Mouse (Mus musculus) neural tube, embryonic 12.5 days (tissue): ENCODE measurements around the gene Gstt3. TPM values are rescaled to one million over a fixed set of nuclear protein-coding genes. Genes with fewer than 3 reads are reported as not detected.

Experiments
- ATAC-seq: fragments of 200-750 bp; cut with Nextera tagmentation; 2 replicates; pipeline ENCODE4 v1.8.0; 2017; ENCODE audit warnings: low read depth, mild to moderate bottlenecking, moderate TSS enrichment, moderate library complexity; ENCODE audit not compliant: low FRiP score
- H3K27ac ChIP-seq: fragments of 300-500 bp; sonication (generic); 2 replicates; pipeline ENCODE4 v1.5.1; 2016
- H3K27me3 ChIP-seq: fragments of 300-500 bp; sonication (generic); replicated peaks from 2 replicates; pipeline ENCODE4 v1.6.1; 2016; ENCODE audit warnings: mild to moderate bottlenecking
- H3K36me3 ChIP-seq: fragments of 300-500 bp; sonication (generic); 2 replicates; pipeline ENCODE4 v1.6.1; 2016; ENCODE audit warnings: mild to moderate bottlenecking
- H3K4me1 ChIP-seq: fragments of 300-500 bp; sonication (generic); 2 replicates; pipeline ENCODE4 v1.6.1; 2016
- H3K4me2 ChIP-seq: fragments of 300-500 bp; sonication (generic); replicated peaks from 2 replicates; pipeline ENCODE4 v1.6.1; 2016; ENCODE audit warnings: mild to moderate bottlenecking
- H3K4me3 ChIP-seq: fragments of 300-500 bp; sonication (generic); 2 replicates; pipeline ENCODE4 v1.5.1; 2016
- H3K9ac ChIP-seq: fragments of 300-500 bp; sonication (generic); 2 replicates; pipeline ENCODE4 v1.6.1; 2016; ENCODE audit warnings: mild to moderate bottlenecking
- H3K9me3 ChIP-seq: fragments of 300-500 bp; sonication (generic); 2 replicates; pipeline ENCODE4 v1.6.1; 2016; ENCODE audit warnings: mild to moderate bottlenecking
- WGBS: fragments of 180-500 bp; shearing (Covaris S2); methylation state at CpG from one replicate; pipeline ENCODE4 v1.1.7; 2016; 5-methylcytosine and 5-hydroxymethylcytosine counted together
- polyA plus RNA-seq: library from polyadenylated mRNA; unstranded; fragments of >200 nt; fragmentation: Nextera tagmentation; extraction: Ambion mirVana; gene quantifications from 2 replicates; pipeline ENCODE4 v1.2.1, GENCODE M21; 2016

The Gstt3 gene
- polyA plus RNA-seq, 1 experiment from 2014 or later: 1.8 TPM

- no peaks in the 10 kb centered on the region for H3K36me3 ChIP-seq
- H3K9me3 ChIP-seq: no peaks in the 10 kb centered on the region
- peak within 1 kb of the TSS; percentile 77 for H3K4me2 ChIP-seq
- peak within 1 kb of the TSS; percentile 39 for H3K4me3 ChIP-seq
- WGBS: 2% methylated on average over 18 of the region's 18 CpGs
- no peak within 1 kb of the TSS for H3K27ac ChIP-seq
- H3K9ac ChIP-seq: peak within 1 kb of the TSS; percentile 45
- ATAC-seq: 0 out of 2 replicates have a peak, but pooled peaks have one; percentile 29
- H3K27me3 ChIP-seq: 0 out of 2 replicates have a peak, but pooled peaks cover 6% of the 10 kb centered on the region
- peaks cover 17% of the 10 kb centered on the region for H3K4me1 ChIP-seq
These were observed 17.0 kb upstream of the Gstt3 start, which contains the start of gene Gstt1 for GRCm38 (mm10) chr10:75798176-75798696. Gene Gstt1, minus strand, starts transcription at chr10:75798584.

GRCm38 (mm10) chr10:75797619-75798175 is 16.5 kb upstream of the Gstt3 start:
- Histone ChIP-seq H3K27ac (no peak overlapping the region), H3K4me3 (peak overlapping the region; percentile 39), H3K4me2 (peak overlapping the region; percentile 77), H3K9ac (peak overlapping the region; percentile 45), H3K27me3 (0 out of 2 replicates have a peak, but pooled peaks cover 6% of the 10 kb centered on the region), H3K36me3 (no peaks in the 10 kb centered on the region), H3K9me3 (no peaks in the 10 kb centered on the region), H3K4me1 (peaks cover 17% of the 10 kb centered on the region)
- 2% methylated on average over 12 of the region's 12 CpGs for WGBS
- ATAC-seq: peak; percentile 56; the same call in 1 of the 2 replicates

GRCm38 (mm10) chr10:75796731-75797516 is 15.7 kb upstream of the Gstt3 start:
- H3K4me3 ChIP-seq: peak overlapping the region; percentile 39
- no peak for ATAC-seq
- H3K27me3 ChIP-seq: 0 out of 2 replicates have a peak, but pooled peaks cover 6% of the 10 kb centered on the region
- WGBS: 50% methylated on average over 11 of the region's 11 CpGs
- no peak overlapping the region for H3K27ac ChIP-seq
- H3K36me3 ChIP-seq: no peaks in the 10 kb centered on the region
- H3K9ac ChIP-seq: no peak overlapping the region
- no peaks in the 10 kb centered on the region for H3K9me3 ChIP-seq
- H3K4me2 ChIP-seq: peak overlapping the region; percentile 77
- H3K4me1 ChIP-seq: peaks cover 17% of the 10 kb centered on the region

- Histone ChIP-seq H3K4me2 (no peak overlapping the region), H3K9me3 (no peaks in the 10 kb centered on the region), H3K9ac (no peak overlapping the region), H3K27ac (no peak overlapping the region), H3K4me1 (peaks cover 17% of the 10 kb centered on the region), H3K4me3 (no peak overlapping the region), H3K27me3 (0 out of 2 replicates have a peak, but pooled peaks cover 6% of the 10 kb centered on the region), H3K36me3 (no peaks in the 10 kb centered on the region)
- WGBS: 41% methylated on average over 3 of the region's 3 CpGs
- ATAC-seq: no peak
These were observed 13.7 kb upstream of the Gstt3 start for GRCm38 (mm10) chr10:75794880-75795279.

GRCm38 (mm10) chr10:75790773-75791172 is 9.6 kb upstream of the Gstt3 start:
- Histone ChIP-seq H3K4me3 (no peak overlapping the region), H3K9ac (no peak overlapping the region), H3K27me3 (no peaks in the 10 kb centered on the region), H3K36me3 (no peaks in the 10 kb centered on the region), H3K4me2 (no peak overlapping the region), H3K9me3 (no peaks in the 10 kb centered on the region), H3K4me1 (peaks cover 3% of the 10 kb centered on the region; the same call in 1 of the 2 replicates), H3K27ac (no peak overlapping the region)
- WGBS: 25% methylated on average over 7 of the region's 7 CpGs
- no peak for ATAC-seq

- Histone ChIP-seq H3K27ac (no peak overlapping the region), H3K36me3 (no peaks in the 10 kb centered on the region), H3K9me3 (no peaks in the 10 kb centered on the region), H3K4me1 (peaks cover 1% of the 10 kb centered on the region; the same call in 1 of the 2 replicates), H3K4me3 (no peak overlapping the region), H3K9ac (no peak overlapping the region), H3K4me2 (no peak overlapping the region), H3K27me3 (no peaks in the 10 kb centered on the region)
- WGBS: 89% methylated on average over 5 of the region's 5 CpGs
- no peak for ATAC-seq
These were observed 8.6 kb upstream of the Gstt3 start for GRCm38 (mm10) chr10:75789841-75790240.

- H3K4me1 ChIP-seq: no peaks in the 10 kb centered on the region
- WGBS: 80% methylated on average over 6 of the region's 6 CpGs
- H3K4me3 ChIP-seq: no peak overlapping the region
These were observed 8.0 kb upstream of the Gstt3 start for GRCm38 (mm10) chr10:75789081-75789735.

GRCm38 (mm10) chr10:75788277-75788676 is 7.1 kb upstream of the Gstt3 start:
- Histone ChIP-seq H3K4me2 (no peak overlapping the region), H3K9ac (no peak overlapping the region), H3K4me1 (no peaks in the 10 kb centered on the region), H3K9me3 (no peaks in the 10 kb centered on the region), H3K27me3 (no peaks in the 10 kb centered on the region), H3K4me3 (no peak overlapping the region), H3K36me3 (no peaks in the 10 kb centered on the region), H3K27ac (no peak overlapping the region)
- ATAC-seq: no peak
- WGBS: 92% methylated on average over 8 of the region's 8 CpGs

More at GRCm38 (mm10) chr10:75789081-75789735, 8.0 kb upstream of the Gstt3 start:
- no peaks in the 10 kb centered on the region for H3K9me3 ChIP-seq
- no peaks in the 10 kb centered on the region for H3K27me3 ChIP-seq
- H3K4me2 ChIP-seq: no peak overlapping the region
- ATAC-seq: no peak
- no peak overlapping the region for H3K27ac ChIP-seq
- no peak overlapping the region for H3K9ac ChIP-seq
- no peaks in the 10 kb centered on the region for H3K36me3 ChIP-seq

- peaks cover 14% of the 10 kb centered on the region for H3K27me3 ChIP-seq
- H3K4me3 ChIP-seq: no peak overlapping the region
- no peak overlapping the region for H3K9ac ChIP-seq
- WGBS: 81% methylated on average over 1 of the region's 1 CpGs
- H3K27ac ChIP-seq: no peak overlapping the region
- ATAC-seq: no peak
- H3K9me3 ChIP-seq: no peaks in the 10 kb centered on the region
- H3K36me3 ChIP-seq: no peaks in the 10 kb centered on the region
- H3K4me1 ChIP-seq: peaks cover 5% of the 10 kb centered on the region; the same call in 1 of the 2 replicates
- no peak overlapping the region for H3K4me2 ChIP-seq
These were observed 4.2 kb upstream of the Gstt3 start for GRCm38 (mm10) chr10:75785442-75785841.

GRCm38 (mm10) chr10:75779206-75780174 is 1.7 kb downstream of the Gstt3 start:
- peaks cover 28% of the 10 kb centered on the region for H3K27me3 ChIP-seq
- H3K27ac ChIP-seq: no peak overlapping the region
- no peaks in the 10 kb centered on the region for H3K9me3 ChIP-seq
- H3K36me3 ChIP-seq: no peaks in the 10 kb centered on the region
- peaks cover 5% of the 10 kb centered on the region; the same call in 1 of the 2 replicates for H3K4me1 ChIP-seq
- no peak for ATAC-seq
- no peak overlapping the region for H3K4me3 ChIP-seq
- WGBS: 41% methylated on average over 15 of the region's 15 CpGs
- H3K9ac ChIP-seq: no peak overlapping the region
- no peak overlapping the region for H3K4me2 ChIP-seq

GRCm38 (mm10) chr10:75777885-75778284 is 3.3 kb downstream of the Gstt3 start:
- Histone ChIP-seq H3K27ac (no peak overlapping the region), H3K27me3 (peaks cover 28% of the 10 kb centered on the region), H3K4me2 (no peak overlapping the region), H3K4me3 (no peak overlapping the region), H3K9ac (no peak overlapping the region), H3K4me1 (peaks cover 6% of the 10 kb centered on the region; the same call in 1 of the 2 replicates), H3K36me3 (no peaks in the 10 kb centered on the region), H3K9me3 (no peaks in the 10 kb centered on the region)
- WGBS: 74% methylated on average over 2 of the region's 2 CpGs
- no peak for ATAC-seq
